Mouse (Mus musculus) right cerebral cortex, postnatal 4 days (tissue): ENCODE measurements around the gene Ankrd11.

Experiments
- DNase-seq: peaks from one replicate; pipeline ENCODE4 v3.0.0-alpha.2; 2022

The Ankrd11 gene

DNA sequence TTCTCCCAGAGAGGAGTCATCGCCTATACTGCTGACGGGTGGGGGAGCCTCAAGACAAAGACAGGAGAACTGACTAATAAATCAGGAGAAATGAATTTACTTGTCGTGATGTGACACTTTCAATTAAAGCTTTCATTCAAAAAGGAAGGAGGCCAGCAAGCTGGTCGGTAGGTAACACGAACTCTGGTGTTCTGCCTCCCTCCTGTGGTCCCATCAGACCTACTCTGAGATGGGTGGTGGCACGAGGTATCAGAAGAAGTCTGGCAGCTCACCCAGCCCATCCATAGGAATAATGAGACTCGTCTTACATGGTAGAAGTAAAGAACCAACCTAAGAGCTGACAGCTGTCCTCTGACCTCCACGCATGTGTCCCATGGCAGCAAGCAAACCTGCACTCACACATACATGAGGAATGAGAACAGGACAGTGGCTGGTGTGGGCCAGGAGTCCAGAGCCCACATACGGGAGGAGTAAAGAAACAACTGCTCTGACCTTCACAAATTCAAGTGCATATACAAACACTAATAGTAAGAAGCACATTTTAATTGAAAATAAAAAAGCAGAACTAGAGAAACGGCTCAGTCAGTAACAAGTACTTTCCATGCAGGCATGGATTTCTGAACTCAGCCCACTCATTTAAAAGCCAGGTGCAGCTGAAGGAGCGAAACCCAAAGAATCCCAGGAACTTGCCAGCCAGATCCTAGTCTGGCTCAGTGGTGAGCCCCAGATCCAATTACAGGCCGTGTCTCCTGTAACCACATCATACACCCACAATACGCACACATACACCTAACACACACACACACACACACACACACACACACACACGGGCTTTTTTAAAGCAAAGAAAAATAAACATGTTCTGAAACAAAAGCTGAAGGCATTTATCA, 37.8 kb downstream of the Ankrd11 start:
- DNase-seq, result no peak

DNA sequence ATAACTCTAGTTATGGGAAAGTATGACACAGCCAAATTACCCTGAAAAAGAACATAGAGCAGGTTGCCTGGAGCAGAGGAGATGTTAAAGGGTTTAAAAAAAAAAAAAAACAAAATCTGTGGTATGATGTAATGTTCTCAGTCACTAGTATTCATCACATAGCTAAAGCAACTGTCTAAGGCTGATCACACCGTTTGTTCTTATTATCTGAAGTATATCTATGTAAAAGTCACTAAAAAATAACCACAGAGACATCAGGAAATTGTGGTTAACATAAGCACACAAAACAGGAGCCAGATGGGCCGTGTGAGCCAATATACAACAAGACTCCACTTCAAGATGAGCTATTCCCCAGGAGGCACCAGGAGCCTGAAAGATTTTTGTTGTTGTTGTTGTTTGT, 41.8 kb downstream of the Ankrd11 start:
- no peak for DNase-seq

DNA sequence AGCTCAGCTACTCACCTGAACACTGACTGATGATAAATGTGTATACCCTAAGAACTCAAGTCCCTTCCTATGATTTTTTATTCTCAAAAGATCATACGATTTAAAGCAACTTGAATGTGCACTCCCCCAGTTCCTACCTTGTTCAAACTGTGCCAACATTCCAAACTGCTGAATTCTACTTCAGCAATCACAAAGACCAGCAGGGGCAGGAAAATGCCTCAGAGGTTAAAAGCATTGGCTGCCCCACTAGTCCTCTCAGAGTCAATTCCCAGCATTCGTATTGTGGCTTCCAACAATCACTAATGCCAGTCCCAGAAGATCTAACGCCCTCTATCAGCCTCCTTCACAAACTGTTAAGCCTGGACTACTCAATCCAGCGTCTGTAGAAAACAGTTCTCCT, 44.1 kb downstream of the Ankrd11 start:
- no peak for DNase-seq

DNA sequence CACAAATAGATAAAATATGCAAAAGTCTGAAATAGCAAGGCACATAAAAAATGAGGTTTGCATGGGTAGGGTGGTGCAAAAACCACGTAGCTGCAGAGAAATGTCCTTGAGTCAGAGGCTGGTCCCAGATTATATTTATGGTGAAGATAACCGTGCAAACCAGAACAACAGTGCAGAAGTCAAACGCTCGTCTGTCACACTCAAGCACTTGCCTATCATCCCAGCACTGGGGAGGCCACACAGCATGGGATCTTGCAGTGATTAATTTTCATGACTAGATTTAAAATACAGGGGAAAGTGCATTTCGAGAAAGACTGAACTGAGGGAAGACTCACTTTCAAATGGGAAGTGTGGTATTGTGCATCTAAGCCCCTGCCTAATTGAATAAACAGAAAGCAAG, 48.3 kb downstream of the Ankrd11 start:
- DNase-seq, result no peak

DNA sequence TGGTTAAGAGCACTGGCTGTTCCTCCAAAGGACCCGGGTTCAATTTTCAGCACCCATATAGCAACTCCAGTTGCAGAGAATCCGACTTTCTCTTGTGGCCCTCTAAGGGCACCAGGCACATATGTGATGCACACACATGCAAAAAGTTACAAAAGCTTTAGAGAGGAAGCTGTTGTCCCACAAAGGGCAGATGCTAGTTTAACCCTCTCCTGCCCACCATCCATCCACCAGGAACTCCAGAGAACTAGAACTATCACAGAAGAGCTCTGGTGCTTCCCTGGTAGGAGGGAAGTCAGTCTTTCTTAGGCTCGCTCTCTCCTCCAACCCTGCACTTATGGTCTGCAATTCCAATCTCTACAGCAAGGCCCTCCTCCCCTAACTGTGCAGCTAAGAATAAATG, 49.0 kb downstream of the Ankrd11 start:
- no peak for DNase-seq

DNA sequence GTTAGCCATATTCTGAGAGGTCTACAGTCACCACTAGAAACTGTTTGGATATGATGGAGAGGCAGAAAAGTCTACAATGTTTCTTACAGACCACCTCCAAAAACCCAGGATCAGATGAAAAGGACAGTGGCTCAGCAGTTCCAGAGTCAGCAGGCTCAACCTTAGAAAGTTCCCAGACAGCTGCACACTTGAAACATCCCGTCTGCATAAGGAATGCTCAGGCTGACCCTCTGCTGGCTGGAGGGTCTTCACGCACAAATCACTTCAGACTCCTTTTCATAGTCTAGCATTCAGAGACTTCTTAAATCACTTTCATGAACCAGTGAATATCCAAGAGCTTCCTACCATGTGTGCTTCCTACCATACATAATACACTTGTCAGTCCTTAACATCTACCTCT, 49.8 kb downstream of the Ankrd11 start:
- no peak for DNase-seq

DNA sequence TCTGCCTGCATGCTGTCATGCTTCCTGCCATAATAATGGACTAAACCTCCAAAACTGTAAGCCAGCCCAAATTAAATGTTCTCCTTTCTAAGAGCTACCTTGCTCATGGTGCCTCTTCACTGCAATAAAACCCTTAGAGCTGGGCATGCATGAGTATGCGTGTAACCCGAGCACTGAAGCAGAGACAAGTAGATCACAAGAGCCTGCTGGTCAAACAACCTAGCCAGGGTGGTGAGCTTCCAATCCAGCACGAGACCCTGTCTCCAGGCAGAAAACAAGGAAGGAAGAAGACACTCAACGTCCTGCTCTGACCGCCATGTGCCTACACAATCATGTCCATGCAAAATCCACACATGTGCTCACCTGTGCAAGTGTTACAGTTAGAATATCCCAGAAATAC, 50.7 kb downstream of the Ankrd11 start:
- DNase-seq, result no peak

DNA sequence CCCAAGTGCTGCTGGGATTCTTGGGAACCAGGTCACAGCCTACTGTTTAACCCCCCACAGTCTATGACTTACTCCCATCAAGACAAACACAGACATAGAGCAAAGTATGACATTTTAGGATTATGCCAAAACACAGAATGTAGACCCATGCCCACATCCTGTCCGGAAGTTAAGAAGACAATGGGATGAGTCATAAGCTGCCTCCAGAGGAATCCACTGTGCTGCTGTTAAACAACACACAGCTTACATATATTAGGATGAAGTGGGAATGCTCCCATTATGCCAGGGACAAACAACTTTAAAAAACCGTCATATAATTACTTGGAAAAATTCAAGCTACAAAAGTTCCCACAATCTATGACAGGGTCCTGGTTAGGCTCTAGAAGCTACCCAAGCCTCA, 52.1 kb downstream of the Ankrd11 start:
- no peak for DNase-seq

DNA sequence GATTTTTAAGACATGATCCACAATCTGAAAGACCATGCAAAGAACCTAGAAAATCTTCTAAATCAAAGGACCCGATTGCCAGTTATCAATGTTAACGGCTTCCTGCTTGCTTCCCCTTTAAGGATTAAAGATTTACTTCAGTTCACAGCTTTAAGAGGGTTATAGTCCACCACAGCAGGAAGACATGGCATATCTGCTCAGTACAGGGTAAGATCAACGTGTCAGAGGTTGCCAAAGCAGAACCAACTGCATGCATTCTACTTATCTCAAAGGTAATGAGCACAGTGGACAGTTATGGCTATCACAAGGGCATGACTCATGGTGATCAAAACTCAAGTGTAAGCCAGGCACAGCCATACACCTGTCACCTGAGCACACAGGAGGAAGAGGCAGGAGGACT, 53.1 kb downstream of the Ankrd11 start:
- DNase-seq, result no peak

DNA sequence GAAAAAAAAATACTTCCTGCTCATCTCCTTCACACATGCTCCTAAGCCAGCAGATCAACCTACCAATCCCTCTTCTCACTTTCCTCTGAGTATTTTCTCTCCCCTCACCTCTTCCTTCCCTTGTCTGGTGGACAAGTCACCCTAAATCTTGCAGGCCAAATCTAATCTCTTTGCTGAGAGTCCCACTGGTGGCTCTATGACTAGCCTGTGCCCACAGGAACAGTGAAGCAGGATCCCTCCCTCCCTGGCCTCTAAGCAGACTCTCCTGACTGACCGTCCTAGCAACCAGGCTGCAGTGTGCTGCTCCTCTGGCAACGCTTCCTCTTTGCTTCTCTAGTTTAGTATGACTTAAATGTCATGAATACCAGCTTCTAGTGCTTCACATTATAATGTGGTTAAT, 54.8 kb downstream of the Ankrd11 start:
- DNase-seq, result no peak

DNA sequence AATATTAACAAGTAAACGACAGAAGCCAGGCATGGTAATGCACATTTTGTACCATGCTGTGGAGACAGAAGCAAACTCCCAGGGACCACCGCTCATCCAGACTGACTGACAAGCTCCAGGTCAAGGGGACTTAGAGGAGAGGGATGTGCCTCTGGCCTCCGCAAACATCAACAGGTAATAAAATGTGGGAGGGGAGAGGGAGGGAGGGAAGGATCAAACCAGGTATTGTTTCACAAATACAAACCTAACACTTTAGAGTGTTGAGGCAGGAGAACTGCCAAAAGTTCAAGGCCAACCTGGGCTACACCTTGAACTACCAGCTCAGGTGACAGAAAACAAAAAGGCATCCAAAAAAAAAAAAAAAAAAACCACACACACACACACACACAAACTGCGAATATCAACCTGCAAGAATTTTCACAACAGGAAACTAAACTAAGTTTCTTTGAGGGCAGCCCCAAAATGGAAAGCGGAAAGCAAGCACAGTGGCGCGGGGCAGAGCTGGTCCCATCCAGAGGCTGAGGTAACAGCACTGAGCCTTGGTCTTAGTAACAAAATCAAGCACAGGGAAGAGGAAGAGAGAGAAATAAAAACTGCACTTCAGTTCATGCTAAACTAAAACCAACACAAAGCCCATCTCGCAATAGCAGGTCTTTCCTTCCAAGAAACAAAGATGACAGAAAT, 55.4 kb downstream of the Ankrd11 start:
- DNase-seq, result no peak

DNA sequence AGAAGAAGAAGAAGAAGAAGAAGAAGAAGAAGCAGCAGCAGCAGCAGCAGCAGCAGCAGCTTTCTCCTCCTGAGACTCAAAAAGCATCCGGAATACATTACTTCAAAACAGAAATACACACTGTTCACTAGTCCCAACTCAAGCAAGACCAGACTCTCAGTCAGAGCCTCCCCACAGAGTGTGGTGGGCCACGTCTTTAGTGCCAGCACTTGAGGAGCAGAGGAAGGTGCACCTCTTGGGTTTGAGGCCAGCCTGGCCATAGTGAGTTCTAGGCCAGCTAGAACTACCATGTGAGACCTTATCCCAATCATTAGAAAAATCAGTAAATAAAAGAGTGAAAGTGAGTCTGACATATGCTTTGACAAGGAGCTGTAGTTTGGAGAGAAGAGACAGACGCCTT, 57.9 kb downstream of the Ankrd11 start:
- DNase-seq, result no peak

DNA sequence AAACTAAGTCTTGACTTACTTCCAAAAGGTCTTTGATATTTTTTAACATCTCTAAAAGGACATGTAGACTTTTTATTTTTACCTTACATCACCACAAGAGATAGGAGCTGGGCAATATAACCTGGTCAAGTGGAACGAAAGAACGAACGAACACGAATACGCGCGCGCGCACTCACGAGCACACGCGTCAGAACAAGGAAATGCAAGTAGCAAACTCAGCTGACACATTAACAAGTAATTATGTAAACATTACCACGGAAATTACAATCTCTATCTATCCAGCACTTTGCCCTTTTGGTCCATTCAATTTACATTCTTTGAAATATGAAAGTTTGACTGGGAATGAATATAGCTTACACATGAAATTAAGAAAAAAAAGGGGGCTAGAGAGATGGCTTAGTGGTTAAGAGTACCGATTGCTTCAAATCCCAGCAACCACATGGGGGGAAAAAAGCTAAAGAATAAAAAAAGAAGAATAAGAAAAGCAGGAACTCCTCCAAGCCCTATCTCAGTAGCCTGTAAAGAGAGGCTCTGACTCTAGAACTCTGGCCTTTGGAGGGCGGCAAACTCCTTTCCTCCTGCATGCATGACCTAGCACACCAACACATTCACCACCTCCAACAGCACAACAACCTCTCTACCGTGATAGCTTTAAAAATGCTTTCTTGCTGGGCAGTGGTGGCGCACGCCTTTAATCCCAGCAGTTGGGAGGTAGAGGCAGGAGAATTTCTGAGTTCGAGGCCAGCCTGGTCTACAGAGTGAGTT, 58.7 kb downstream of the Ankrd11 start:
- DNase-seq, result no peak

DNA sequence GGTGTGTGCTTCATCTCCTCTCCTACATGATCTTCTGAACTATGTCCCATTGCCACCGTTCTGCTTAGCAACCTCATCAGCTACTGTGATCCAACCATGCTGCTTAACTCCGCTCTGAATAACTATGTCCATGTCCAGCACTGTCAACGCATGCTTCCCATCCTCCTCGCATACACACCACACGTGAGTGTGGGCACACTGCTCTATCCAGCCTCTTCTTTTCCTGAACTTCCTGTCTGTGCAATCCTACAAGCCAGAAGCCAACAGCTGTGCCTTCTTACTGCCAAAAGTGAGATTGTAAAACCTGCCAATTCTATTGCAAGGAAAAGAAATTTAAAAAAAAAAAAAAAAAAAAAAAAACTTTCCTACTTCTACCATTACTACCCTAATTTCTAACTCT, 60.4 kb downstream of the Ankrd11 start:
- DNase-seq, result no peak

DNA sequence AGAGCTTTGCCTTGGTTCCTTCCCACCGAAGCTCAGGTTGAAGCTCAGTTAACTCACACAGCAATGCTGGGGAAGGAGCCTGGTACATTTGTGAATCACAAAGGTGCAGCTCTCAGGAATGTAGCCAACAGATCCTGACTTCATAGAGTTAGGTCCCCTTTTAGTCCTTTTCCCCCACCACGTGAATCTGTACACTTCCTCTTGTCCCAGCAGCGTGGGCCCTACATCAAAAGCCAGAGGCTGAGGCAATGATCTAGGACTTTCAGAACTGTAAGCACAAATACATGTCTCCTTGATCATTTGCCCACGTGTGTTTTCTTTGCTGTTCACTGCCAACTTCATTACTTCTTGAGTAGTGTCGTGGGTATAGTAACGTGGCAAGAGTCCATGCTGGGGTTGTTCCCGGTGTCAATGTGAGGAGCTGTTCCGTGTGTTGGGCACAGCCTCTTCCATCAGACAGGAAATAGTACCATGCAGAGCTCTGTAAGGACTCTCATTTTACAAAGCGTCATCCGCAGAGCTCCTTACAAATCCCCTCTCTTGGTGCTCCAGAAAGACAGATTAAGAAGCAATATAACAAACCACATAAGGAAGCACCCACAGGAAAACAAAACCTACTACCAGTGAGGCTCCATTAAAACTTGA, 62.1 kb downstream of the Ankrd11 start:
- DNase-seq, result no peak

DNA sequence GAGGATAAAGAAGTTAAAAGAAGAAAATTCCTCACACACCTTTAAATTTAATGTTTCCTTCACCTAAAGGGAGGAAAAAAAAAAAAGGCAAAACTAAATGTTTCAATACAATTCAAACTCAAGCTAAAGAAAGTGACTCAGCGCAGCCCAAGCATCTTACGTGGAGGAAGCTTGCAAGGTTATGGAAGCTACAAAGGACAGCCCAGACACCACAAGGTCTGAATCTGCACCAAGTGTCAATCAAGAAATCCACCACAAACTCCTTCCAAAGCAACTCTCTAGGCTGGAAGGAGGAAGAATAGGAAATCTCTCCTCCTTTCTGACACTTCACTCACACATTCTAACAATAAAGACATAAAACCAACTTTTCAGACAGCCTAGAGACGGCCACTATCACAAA, 62.7 kb downstream of the Ankrd11 start:
- DNase-seq, result no peak

DNA sequence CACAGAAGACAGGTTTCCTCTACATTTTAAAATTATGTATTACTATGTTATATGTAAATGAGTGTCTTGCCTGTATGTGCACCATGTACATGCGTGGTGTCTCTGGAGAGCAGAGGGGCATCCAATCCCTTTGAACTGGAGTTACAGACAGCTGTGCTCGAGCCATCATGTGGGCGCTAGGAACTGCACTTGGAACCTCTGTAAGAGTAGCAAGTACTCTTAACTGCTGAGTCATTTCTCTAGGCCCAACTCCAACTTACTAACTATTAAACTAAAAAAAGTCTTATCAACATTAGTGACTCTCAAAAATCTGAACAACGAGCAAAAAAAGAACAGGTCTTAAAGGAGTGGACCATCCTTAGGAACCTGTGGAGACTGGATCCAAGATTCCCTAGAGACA, 66.0 kb downstream of the Ankrd11 start:
- no peak for DNase-seq

DNA sequence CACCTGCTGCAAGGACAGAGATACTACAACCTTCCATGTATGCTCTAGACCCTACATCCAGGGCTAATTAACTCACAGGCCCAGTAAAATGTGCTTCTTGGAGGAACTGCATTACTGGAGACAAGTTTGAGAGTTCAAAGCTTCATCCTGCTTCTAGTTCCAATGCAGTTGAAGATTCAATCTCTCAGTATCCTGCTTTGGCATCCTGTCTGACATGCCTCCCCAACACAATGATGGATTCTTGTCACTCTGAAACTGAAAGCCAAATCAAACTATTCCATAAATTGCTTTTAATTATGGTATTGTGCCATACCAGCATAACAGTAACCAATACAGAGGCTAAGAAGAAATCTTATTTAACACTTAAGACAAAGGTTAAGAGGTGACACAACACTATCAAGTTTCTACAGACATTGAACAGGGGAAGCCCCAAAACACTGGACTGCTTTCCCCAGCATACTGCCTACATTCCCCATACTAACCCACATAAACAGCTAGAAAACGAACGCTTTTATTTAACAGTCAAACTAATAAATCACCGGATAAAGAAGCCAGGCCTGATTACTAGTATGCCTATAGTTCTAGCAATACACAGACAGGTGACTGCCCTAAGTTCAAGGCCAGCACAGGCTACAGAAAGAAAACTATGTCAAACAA, 72.0 kb downstream of the Ankrd11 start:
- DNase-seq, result no peak

DNA sequence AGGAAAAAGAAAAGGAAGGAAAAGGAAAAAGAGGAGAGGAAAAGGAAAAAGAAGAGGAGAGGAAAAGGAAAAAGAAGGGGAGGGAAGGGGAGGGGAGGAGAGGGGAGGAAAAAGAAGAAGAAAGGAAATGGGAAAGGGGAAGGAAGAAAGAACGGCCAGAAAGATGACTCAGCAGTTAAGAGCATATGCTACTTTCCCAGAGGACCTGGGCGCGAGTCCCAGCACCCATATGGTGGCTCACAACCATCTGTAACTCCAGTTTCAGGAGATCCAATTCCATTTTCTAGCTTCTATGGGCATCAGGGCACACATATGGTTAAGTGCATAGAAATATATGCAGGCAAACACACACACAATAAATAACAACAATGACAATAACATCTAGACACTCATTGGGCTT, 73.9 kb downstream of the Ankrd11 start:
- DNase-seq, result peak; percentile 37

DNA sequence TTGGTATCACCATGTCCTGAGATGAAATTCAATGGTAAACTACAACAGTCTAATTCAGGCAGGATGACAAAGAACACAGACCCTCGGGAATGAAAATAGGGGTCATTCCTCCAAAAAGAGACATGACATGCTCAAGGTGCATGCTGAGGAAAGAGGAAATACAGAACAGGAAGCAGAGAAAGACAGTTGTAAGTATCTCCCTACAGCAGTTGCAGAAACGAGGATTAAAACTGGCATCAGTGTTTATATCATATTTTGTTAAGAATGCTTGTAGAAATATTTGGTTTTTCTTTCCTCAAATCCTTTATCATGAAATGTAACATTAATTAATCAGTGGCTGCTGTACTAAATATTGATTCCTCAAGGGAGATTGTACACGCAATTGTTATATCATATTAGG, 75.4 kb downstream of the Ankrd11 start:
- DNase-seq, result no peak

DNA sequence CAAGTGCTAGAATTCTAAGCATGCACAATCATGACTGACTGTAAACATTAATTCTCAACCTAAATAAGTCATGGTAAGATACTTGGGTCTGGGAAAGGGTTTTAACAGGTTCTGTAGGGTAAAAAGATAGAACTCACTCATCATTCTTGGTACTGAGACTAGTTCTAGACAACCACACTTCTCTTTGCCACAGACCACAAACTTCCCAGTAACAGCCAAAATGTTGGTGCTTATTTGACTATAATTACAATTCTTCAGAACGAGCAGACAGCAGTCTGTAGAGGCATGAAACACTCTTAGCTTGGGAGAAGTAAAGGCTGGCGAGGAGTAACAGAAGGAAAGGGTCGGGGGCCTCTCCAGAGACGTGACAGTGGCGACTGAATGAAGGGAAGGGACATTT, 80.0 kb downstream of the Ankrd11 start:
- DNase-seq, result no peak

DNA sequence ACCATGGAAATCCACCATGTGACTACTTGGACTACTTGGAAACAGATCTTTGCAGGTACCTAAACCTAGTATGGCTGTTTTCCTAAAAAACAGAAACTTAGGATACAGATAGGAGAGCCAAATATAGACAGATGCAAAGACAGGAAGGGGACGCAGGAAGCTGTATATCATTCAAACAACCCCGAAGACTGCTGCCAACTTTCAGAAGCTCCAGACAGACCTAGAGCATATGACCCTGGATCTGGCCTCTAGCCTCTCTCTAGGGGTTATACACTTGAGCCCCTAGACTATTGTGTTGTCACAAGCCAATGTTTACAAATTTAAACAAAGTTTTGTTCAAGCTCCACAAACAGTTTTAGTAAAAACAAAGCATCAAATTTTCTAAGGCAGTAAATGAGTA, 80.6 kb downstream of the Ankrd11 start:
- DNase-seq, result no peak

DNA sequence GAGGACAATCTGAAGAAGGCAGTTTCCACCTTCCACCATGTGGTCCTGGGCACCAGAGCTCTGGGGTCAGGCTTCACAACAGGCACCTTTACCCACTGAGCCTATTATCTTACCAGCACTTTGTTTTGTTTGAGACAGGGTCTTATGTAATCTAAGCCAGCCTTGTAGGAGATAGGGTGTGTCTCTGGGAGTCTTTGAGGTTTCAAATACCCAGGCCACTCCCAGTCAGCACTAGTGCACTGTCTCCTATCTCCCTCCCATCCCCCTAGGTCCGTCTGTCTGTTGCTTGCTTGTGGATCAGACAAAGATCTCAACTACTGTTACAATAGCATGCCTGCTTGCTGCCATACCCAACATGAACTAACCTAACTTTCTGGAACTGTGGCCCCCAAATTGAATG, 81.1 kb downstream of the Ankrd11 start:
- DNase-seq, result no peak
